Mouse (Mus musculus): ENCODE data around the gene Atp6v0e. TPM values are rescaled to one million over a fixed set of nuclear protein-coding genes. Genes with fewer than 3 reads are reported as not detected.
A peak's percentile ranks its signal among the peaks of the same experiment; 100 is the strongest.

Gene Atp6v0e
- total RNA-seq, 2 experiments from 2014 or later = 44.1 to 46.0 TPM

GRCm38 (mm10) chr17:26640286-26640740, 22.7 kb upstream of the Atp6v0e start:
- no peak for DNase-seq

DNA sequence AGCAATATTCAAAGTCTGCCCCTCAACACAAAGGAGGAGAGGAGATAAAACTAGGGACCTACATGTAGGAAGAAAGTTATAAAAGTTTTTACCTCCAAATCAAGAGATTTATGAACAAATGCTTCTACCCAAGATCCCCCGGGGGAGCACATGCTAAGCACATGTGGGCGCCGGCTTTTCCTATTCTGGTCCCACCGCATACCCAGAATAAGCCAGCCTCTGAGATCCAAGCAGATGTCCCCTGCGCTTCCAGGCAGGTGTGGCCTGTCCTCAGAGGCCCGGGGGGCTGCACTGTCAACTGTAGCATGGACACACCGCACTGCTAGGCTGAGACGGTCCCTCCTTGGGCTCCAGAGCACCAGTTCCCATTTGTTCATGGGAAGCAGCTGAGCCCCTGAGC, 19.6 kb upstream of the Atp6v0e start:
- DNase-seq = no peak

DNA sequence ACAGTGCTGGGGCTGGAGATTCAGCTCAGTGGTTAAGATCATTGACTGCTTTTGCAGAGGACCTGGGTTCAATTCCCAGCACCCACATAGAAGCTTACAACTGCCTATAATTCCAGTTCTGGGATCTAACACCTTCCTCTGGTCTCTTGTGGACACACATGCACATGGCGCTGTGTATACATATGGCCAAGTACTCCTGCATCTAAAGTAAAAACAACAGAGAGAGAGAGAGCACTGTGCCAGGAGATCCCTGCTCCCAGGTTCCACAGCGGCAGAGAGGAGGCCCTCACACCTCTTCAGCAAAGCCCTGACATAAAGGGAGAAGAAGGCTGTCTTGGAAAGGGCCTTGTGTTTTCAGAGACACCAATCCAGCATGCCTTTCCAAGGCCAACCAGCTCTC, 19.0 kb upstream of the Atp6v0e start:
- no peak for DNase-seq

- no peak for DNase-seq
These were observed 18.3 kb upstream of the Atp6v0e start for GRCm38 (mm10) chr17:26644509-26645410.

DNA sequence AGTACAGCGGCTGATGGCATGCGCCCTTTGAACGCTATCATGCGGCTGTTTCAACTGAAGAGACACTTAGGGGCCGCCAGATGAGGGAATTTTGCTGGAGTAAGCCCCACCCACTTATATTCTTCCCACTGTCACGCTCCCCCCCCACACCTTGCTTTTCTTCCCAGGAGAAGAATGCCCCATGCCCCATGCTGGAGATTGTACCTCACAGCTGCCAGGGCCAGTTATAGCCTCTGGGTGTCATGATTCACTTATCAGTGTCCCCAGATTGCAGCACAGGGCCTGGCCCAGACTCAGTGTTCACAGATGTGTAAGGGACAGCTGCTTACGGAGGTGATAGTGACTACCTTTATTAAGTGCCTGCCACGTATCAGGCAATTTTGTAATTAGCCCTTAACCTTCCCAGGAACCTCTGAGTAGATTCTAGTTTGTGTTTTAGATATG, 17.6 kb upstream of the Atp6v0e start:
- DNase-seq = no peak

GRCm38 (mm10) chr17:26647283-26647682, 15.7 kb upstream of the Atp6v0e start:
- DNase-seq = no peak

DNA sequence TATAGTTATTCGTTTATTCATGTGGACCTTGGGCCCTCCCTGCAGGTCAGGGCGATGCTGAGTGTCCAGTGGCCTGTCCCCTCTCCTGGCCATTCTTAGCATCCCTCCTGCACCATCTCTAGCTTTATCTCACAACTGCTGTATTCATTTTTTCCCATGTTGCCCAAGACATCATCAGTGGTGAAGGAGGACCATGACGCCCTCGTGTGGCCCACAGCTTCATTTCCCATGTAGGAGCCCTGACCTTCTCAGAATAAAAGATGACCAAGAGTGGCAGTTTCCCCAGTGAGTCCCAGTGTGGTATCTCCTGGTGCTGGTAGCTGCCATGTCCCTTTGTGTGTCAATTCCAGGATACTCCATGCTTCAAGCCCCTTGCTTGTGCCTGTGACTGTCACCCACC, 13.5 kb upstream of the Atp6v0e start:
- no peak for DNase-seq

- peak; percentile 52 for DNase-seq
These were observed 12.3 kb upstream of the Atp6v0e start for GRCm38 (mm10) chr17:26650451-26651363.

- DNase-seq = no peak
These were observed 4.0 kb upstream of the Atp6v0e start for GRCm38 (mm10) chr17:26658854-26659572.

GRCm38 (mm10) chr17:26659573-26659915, 3.5 kb upstream of the Atp6v0e start:
- no peak for DNase-seq

- DNase-seq = peak; percentile 80
These were observed 2.7 kb upstream of the Atp6v0e start for GRCm38 (mm10) chr17:26660192-26660912.

DNA sequence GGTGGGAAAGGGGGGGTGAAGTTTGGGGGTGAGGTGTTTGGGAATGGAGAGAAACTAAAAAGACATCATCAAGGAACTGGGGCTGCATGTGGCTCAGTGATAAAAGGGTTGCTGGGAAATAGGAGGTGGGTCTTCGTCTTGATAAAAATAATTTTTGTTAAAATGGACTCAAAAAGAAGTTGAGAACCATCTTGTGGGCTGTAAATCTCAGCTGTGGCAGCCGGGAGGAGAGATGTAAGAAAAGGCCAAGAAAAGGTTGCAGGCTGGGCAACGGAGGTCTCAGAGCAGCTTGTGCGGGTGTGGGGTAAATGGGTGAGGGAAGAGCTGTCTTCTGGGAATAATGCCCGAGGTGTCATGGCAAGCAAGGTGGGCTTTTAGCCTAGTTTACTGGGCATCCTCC, 827 bp upstream of the Atp6v0e start:
- no peak for DNase-seq

- no peak for DNase-seq
These were observed 2.6 kb downstream of the Atp6v0e start for GRCm38 (mm10) chr17:26665600-26665999.

DNA sequence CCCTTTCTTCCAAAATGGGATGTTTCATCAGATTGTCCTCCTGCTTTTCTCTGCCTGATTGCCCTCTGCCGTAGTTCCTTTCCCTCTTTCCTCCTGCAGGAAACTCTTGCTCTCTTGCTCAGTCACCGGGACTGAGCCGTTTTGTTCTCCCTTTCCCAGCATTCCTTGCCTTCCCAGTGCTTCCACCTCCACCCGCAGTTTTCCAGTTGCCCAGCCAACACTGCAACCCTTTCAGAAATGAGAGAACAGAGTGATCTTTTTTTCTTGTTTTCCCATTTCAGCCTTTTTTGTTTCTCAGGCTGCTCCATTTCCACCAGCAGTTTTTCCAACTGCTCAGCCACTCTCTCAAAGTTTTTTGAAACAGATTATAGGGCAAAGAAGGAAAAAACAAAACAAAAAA, 8.2 kb downstream of the Atp6v0e start:
- no peak for DNase-seq

DNA sequence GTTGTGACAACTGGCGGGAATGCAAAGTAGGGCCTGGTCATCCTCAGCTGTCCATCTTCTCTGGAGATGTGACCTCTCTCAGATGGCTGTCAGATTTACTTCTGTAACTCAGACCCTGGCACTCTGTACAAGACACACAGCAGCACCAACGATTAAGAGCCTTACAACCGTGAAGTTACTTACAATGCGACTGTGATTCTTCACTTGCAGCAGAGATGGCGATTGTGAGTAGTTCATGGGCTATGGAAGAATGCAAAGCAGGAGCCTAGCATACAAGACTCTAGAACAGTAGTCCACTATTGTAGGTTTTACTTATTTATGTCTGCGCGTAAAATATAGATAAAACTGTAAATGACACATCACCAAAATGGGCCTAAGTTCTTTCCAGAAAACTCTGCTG, 12.8 kb downstream of the Atp6v0e start:
- no peak for DNase-seq

DNA sequence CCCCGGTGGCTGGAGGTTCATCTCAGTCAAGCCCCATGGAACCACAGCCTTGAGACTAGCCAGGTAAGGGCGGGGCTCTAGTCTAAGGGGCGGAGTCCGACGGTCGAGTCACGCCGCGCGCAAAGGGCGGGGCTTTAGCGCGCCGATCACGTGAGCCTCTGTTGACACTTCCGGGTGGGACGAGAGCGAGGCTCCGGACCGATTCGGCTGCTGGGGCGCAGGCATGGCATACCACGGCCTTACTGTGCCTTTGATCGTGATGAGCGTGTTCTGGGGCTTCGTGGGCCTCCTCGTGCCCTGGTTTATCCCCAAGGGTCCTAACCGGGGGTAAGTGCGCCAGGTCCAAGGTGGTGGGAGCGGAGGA, 13.2 kb downstream of the Atp6v0e start:
- DNase-seq = peak; percentile 85

DNA sequence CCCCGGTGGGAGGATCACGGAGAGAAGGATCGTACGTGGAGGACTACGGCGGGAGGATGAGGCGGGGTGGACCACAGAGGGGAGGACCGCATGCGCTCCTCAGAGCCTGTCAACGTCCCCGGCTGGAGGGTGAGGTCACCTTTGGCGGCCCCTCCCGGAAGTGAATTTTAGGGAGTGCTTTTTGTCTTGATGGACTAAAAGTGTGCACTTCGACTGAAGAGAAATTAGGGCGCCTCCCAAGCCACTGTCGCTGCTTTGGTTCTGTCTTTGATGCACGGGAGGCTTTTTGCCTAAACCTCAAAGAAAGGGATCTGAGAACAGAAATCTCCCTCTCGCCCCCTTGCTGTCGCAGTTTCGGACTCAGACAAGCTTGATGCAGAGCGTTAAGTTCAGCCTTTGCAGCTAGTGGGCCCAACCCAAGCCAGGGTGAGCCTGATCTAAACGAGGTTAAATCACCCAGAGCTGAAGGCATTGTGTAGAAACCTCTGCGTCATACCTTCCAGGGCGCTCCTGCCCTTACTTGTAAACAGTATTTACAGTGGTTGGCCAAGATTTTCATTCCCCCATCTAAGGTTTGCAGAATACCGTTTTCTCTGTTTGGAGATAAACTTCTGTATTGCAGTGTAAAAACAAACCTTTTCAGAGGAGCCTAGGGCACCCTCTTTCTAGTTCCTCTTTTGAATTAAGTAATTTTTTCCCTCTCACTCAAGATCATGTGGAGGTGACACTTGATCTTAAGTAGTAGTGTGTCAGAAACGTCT, 13.8 kb downstream of the Atp6v0e start:
- peak; percentile 81 for DNase-seq

- no peak for DNase-seq
These were observed 14.9 kb downstream of the Atp6v0e start for GRCm38 (mm10) chr17:26677711-26678637.

DNA sequence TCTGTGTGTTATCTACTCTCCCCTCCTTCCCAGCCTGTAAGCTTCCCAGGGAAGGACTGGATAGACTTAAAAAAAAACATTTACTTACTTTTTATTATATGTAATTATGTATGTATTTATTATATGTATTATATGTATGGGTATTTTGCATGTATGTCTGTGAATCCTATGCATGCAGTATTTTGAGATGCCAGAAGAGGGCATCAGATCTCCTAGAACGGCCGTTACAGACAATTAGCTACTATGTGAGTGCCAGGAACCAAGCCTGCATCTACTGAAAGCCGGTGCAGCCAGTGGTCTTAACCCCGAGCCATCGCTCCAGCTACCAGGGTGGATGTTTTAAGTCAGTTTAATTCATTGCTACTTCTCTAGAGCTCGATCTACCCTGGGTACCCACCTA, 18.2 kb downstream of the Atp6v0e start:
- DNase-seq = no peak

Data from gastrocnemius, postnatal 10 days (tissue).